Mouse (Mus musculus): ENCODE measurements at regions not wholly inside any gene's neighbourhood (a gene's known extent, or its start where the extent isn't known, plus 50 kb on each side); places are given as distances from the start of the nearest gene placed in this dataset.

- DNase-seq = peak; percentile 49
- intact Hi-C loops (cut with DNase I) = no loop called here
These were observed 1292.6 kb downstream of the Rapgef2 start for GRCm38 (mm10) chr3:77993700-77994099.

GRCm38 (mm10) chr3:77944801-77945200 is 1341.5 kb downstream of the Rapgef2 start:
- intact Hi-C loops (cut with DNase I) = no loop called here
- DNase-seq = no peak

- peak; percentile 52 for DNase-seq
- intact Hi-C loops (cut with DNase I) = no loop called here
These were observed 1389.1 kb downstream of the Rapgef2 start for GRCm38 (mm10) chr3:77897244-77897643.

- intact Hi-C loops (cut with DNase I) = no loop called here
- no peak for DNase-seq
These were observed 1398.7 kb downstream of the Rapgef2 start for GRCm38 (mm10) chr3:77887634-77888033.

- no peak for DNase-seq
- intact Hi-C loops (cut with DNase I) = no loop called here
These were observed 1437.5 kb downstream of the Rapgef2 start for GRCm38 (mm10) chr3:77848717-77849241.

- no peak for DNase-seq
- intact Hi-C loops (cut with DNase I) = no loop called here
These were observed 1454.0 kb downstream of the Rapgef2 start for GRCm38 (mm10) chr3:77832230-77832805.

- intact Hi-C loops (cut with DNase I) = no loop called here
These were observed 1454.6 kb downstream of the Rapgef2 start for GRCm38 (mm10) chr3:77831760-77832159.

GRCm38 (mm10) chr3:77831256-77831655 is 1455.1 kb downstream of the Rapgef2 start:
- DNase-seq = no peak
- intact Hi-C loops (cut with DNase I) = no loop called here

More at GRCm38 (mm10) chr3:77831760-77832159, 1454.6 kb downstream of the Rapgef2 start:
- no peak for DNase-seq

GRCm38 (mm10) chr3:77830219-77830618 is 1456.1 kb downstream of the Rapgef2 start:
- no peak for DNase-seq
- intact Hi-C loops (cut with DNase I) = no loop called here

GRCm38 (mm10) chr3:77800776-77801175 is 1485.5 kb downstream of the Rapgef2 start:
- DNase-seq = peak; percentile 3
- intact Hi-C loops (cut with DNase I) = no loop called here

- intact Hi-C loops (cut with DNase I) = no loop called here
These were observed 1504.5 kb downstream of the Rapgef2 start for GRCm38 (mm10) chr3:77781783-77782182.

GRCm38 (mm10) chr3:77781332-77781731 is 1505.0 kb downstream of the Rapgef2 start:
- DNase-seq = peak; percentile 62
- intact Hi-C loops (cut with DNase I) = no loop called here

More at GRCm38 (mm10) chr3:77781783-77782182, 1504.5 kb downstream of the Rapgef2 start:
- DNase-seq = no peak

- DNase-seq = no peak
- intact Hi-C loops (cut with DNase I) = no loop called here
These were observed 1527.4 kb downstream of the Rapgef2 start for GRCm38 (mm10) chr3:77758840-77759361.

- intact Hi-C loops (cut with DNase I) = no loop called here
- DNase-seq = no peak
These were observed 1528.0 kb downstream of the Rapgef2 start for GRCm38 (mm10) chr3:77758295-77758694.

GRCm38 (mm10) chr3:77742146-77742545 is 1544.2 kb downstream of the Rapgef2 start:
- peak; percentile 0 for DNase-seq

GRCm38 (mm10) chr3:77717840-77718239 is 1568.5 kb downstream of the Rapgef2 start:
- intact Hi-C loops (cut with DNase I) = no loop called here
- no peak for DNase-seq

More at GRCm38 (mm10) chr3:77742146-77742545, 1544.2 kb downstream of the Rapgef2 start:
- intact Hi-C loops (cut with DNase I) = no loop called here

GRCm38 (mm10) chr3:77695571-77695970 is 1590.7 kb downstream of the Rapgef2 start:
- intact Hi-C loops (cut with DNase I) = no loop called here
- DNase-seq = no peak

GRCm38 (mm10) chr3:77666366-77666765 is 1592.3 kb downstream of the Fstl5 start:
- DNase-seq = peak; percentile 49
- intact Hi-C loops (cut with DNase I) = no loop called here

GRCm38 (mm10) chr3:77653881-77654280 is 1579.8 kb downstream of the Fstl5 start:
- intact Hi-C loops (cut with DNase I) = no loop called here
- DNase-seq = peak; percentile 5
